Mouse (Mus musculus) cerebellum, postnatal 10 days (tissue): ENCODE results near the gene Tmc3.

Experiments used
- DNase-seq, 2 experiments: peaks; one replicate each; pipeline ENCODE4 v3.0.0; 2021; ENCODE audit warnings: mixed read lengths in 2 of 2

Gene Tmc3

GRCm38 (mm10) chr7:83639084-83639483 lies 54.4 kb downstream of the Tmc3 start:
- DNase-seq: no peak

GRCm38 (mm10) chr7:83640581-83640980 lies 55.9 kb downstream of the Tmc3 start:
- no peak for DNase-seq

- DNase-seq: no peak
Observed at GRCm38 (mm10) chr7:83641163-83641562, 56.4 kb downstream of the Tmc3 start.

GRCm38 (mm10) chr7:83643581-83643980 lies 58.9 kb downstream of the Tmc3 start:
- DNase-seq: no peak

- no peak for DNase-seq
Observed at GRCm38 (mm10) chr7:83644761-83645160, 60.0 kb downstream of the Tmc3 start.

GRCm38 (mm10) chr7:83645476-83645875 lies 60.7 kb downstream of the Tmc3 start:
- no peak for DNase-seq

GRCm38 (mm10) chr7:83648807-83649206 lies 64.1 kb downstream of the Tmc3 start:
- no peak for DNase-seq

GRCm38 (mm10) chr7:83650638-83651037 lies 65.9 kb downstream of the Tmc3 start:
- no peak for DNase-seq

GRCm38 (mm10) chr7:83652498-83652897 lies 67.8 kb downstream of the Tmc3 start:
- no peak for DNase-seq

- DNase-seq: no peak
Observed at GRCm38 (mm10) chr7:83653605-83654051, 68.9 kb downstream of the Tmc3 start.

GRCm38 (mm10) chr7:83654196-83654595 lies 69.5 kb downstream of the Tmc3 start:
- no peak for DNase-seq

- DNase-seq: peak in 1 of 2 experiments; percentile 4
Observed at GRCm38 (mm10) chr7:83654938-83655630, 70.4 kb downstream of the Tmc3 start.

- no peak for DNase-seq
Observed at GRCm38 (mm10) chr7:83658716-83659115, 74.0 kb downstream of the Tmc3 start.

- DNase-seq: peak; percentile 73 to 75
Observed at GRCm38 (mm10) chr7:83659159-83660065, 74.7 kb downstream of the Tmc3 start.

GRCm38 (mm10) chr7:83660273-83660691 lies 75.6 kb downstream of the Tmc3 start:
- DNase-seq: no peak

GRCm38 (mm10) chr7:83661031-83661430 lies 76.3 kb downstream of the Tmc3 start:
- no peak for DNase-seq

- DNase-seq: no peak
Observed at GRCm38 (mm10) chr7:83661763-83662162, 77.0 kb downstream of the Tmc3 start.

- DNase-seq: peak; percentile 57 to 58
Observed at GRCm38 (mm10) chr7:83662711-83663375, 78.1 kb downstream of the Tmc3 start.

GRCm38 (mm10) chr7:83666087-83666595 lies 81.4 kb downstream of the Tmc3 start:
- no peak for DNase-seq

- no peak for DNase-seq
Observed at GRCm38 (mm10) chr7:83667936-83668645, 83.4 kb downstream of the Tmc3 start.

GRCm38 (mm10) chr7:83668724-83669123 lies 84.0 kb downstream of the Tmc3 start:
- peak; percentile 82 to 83 for DNase-seq

- no peak for DNase-seq
Observed at GRCm38 (mm10) chr7:83671573-83671972, 86.8 kb downstream of the Tmc3 start.
